Mouse (Mus musculus): ENCODE measurements around the gene Scyl2.
"Not testable (repeated sequence)": the region's sequence is repeated elsewhere in the genome, so short reads cannot be mapped to it uniquely, and the experiment has no call there.

Scyl2 gene

DNA sequence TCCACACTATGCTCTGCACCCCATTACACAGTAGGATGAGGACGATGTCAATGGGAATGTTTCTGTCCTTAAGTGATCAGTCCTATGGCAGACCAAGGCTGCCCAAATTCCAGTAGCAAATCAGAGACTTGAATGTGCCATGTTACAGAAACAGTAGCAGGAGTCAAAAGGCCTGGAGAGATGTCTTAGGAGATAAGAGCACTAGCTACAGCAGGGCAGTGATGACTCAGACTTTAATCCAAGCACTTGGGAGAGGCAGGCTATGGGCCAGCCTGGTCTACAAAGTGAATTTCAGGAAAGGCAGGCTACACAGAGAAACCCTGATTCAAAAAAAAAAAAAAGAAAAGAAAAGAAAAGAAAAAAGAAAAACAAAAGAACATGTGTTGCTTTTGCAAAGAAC is 6.6 kb downstream of the Scyl2 start:
- no peak for DNase-seq (ENCODE audit: low spot score in 2 of 2)

DNA sequence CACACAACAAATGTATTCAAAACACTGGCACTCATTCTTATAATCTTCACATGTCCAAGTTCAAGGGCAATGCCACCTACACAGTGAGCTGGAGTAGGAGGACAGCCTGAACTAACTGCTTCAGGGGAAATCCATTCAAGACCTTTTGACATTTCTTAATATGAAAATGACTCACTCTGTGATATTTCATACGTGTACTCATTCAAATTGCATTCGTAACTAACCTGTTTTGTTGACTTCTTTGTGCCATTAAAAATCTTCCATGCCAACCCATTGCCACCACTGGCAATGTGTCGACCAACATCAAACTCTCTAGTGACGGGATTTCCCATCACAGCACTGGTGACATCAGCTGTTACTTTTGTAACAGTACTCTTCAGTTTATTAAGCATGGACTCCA is 8.0 kb downstream of the Scyl2 start:
- no peak for DNase-seq (ENCODE audit: low spot score in 2 of 2)

DNA sequence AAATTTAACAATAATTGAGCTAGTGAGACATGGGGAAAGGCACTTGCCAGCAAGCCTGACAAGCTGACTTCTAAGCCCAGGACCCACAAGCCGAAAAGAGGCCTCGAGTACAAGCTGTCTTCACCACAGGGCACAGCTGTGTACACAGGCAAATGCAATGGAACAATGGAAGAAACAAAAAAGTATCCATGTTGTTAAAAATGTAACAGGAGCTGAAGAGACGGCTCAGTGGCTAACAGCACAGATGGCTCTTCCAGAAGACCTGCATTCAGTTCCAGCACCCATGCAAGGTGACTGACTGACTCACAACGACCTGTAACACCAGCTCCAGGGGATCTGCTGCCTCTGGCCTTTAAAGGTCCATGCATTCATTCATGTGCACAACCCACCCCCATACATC is 9.5 kb downstream of the Scyl2 start:
- no peak for DNase-seq (ENCODE audit: low spot score in 2 of 2)

DNA sequence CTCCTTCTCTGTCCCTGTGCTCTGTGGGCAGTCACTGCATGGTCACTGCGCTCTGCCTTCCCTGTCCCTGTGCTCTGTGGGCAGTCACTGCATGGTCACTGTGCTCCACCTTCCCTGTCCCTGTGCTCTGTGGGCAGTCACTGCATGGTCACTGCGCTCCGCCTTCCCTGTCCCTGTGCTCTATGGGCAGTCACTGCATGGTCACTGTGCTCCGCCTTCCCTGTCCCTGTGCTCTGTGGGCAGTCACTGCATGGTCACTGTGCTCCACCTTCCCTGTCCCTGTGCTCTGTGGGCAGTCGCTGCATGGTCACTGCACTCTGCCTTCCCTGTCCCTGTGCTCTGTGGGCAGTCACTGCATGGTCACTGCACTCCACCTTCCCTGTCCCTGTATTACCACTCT is 15.7 kb downstream of the Scyl2 start:
- not testable (repeated sequence) for DNase-seq (ENCODE audit: low spot score in 2 of 2)

DNA sequence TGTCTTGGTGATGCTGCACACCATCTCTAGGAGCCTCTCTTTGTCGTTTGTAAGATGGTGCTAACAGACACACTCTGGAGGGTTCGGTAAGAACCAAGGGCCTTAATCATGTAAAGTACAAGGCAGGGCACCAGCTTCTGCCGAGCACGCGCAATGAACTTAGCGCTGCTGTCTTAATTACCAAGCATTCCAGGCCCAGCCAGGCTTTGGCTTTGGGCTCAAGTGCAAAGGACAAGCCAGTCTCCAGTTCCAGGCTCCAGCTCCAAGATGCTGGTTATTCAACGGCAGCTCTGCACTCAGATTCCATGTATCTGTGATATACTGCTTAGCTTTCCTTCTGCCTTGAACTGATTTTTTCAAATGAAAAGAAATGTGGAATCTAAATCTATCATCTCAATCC is 18.5 kb downstream of the Scyl2 start:
- DNase-seq (ENCODE audit: low spot score in 2 of 2), result no peak

DNA sequence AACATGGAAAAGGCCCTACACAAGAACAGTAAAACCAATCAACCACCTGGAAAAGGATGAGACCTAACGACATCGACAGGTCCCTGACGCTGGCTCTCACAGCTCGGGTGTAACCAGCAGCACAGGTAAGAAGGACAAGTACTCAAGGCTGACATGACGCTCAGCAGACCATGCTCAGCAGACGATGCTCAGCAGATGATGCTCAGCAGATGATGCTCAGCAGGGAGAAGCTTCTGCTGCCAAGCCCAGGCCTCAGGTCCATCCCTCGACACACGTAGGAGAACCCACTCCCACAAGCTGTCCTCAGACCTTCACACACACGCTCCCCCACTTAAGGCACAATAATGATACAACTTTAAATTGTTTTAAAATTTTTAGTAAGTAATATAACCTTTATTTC is 20.4 kb downstream of the Scyl2 start:
- DNase-seq (ENCODE audit: low spot score in 2 of 2), result no peak

DNA sequence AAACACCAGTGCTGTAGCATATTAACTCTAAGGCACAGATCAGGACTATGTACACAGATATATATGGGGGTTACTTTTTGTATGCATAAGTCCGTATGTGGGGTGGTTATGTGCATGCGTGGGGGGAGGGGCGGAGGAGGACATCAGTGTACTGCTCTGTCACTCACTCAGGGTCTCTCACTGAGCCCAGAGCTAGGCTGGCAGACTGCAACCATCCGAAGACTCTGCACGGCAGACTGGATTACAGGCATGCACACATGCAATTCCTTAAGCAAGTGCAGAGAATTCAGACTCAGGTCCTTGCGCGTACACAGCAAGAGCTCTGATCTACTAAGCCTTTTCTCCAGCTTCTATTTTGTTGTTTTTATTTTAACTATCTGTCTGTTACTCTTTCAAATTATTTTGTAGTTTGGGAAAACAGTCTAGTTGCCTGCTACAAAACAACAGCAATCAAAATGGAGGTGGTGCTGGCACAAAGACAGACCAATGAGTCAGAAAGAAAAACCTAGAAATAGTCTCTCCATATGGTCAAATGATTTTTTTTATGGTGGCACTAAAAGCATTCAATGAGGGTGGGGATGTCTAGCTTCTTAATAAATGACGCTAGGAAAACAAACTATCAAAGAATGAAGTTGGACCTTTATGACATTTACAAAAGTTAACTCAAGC is 21.0 kb downstream of the Scyl2 start:
- DNase-seq (ENCODE audit: low spot score in 2 of 2), result no peak

DNA sequence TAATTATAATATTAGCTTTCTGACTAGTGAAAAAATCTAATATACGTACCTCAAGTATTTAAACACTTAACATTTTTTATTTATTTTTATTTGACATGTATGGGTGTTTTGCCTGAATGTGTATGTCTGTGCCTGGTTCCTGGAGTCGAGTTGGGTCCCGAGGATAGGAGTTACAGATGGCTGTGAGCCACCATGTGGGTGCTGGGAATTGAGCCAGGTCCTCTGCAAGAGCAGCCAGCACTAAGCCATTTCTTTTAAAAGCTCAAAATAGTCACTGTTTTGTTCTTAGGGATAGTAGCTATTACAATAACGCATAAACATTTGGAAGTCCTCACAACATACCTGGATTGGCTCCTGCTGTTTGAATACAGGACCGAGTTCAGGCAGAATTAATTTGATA is 29.7 kb downstream of the Scyl2 start:
- DNase-seq (ENCODE audit: low spot score in 2 of 2), result no peak

DNA sequence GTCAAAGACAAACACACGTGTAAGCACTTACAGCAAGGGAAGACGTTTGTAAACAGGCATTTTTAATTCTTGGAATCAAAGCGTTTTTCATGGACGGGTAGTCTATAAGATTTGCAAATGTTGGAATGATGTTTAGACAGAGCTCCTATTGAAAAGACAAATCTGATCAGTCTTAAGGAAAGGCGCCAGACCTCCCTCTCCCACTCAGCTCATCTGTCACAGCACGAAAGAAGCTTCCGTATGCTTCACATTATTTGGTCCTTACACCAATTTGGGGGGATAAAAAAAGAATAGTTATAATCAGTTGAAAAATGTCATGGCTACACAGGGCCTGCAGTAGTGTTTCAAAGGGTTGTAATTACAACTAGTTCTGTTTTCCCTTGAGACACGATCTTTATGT is 33.2 kb downstream of the Scyl2 start:
- no peak for DNase-seq (ENCODE audit: low spot score in 2 of 2)

DNA sequence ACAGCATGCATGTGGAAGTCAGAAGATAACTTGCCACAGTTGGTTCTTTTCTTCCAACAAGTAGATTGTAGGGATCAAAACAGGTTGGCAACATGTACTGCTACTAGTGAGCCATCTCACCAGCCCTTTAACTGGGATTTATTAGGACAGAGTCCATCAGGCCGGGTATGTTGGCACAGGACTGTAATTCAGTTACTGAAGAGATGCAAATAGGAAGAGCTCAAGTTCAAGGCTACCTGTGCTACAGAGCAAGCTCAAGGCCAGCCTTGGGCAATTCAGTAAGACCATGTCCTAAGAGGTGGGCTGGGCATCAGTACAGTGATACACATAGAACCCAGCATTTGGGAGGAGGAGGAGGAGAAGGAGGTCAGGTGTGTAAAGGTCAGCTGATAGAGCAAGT is 34.4 kb downstream of the Scyl2 start:
- DNase-seq (ENCODE audit: low spot score in 2 of 2), result no peak

DNA sequence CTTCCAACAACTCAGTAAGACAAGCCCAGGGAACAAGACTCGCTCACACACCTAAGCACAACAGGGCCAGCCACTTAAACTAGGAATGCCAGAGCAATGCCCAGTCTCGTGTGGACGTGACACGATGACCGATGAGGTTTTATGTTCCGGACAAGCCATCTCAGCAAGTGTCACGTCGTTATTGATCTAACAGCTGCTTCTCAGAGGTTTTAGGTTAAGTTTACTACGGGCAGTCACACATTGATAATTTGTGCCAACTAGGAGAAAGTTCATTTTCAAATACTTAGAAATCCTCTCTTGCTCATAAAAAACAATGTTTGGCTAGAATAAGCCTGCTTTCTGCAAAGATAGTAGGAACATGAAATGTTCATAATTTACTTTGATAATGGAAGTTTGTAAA is 39.2 kb downstream of the Scyl2 start:
- DNase-seq (ENCODE audit: low spot score in 2 of 2), result no peak

DNA sequence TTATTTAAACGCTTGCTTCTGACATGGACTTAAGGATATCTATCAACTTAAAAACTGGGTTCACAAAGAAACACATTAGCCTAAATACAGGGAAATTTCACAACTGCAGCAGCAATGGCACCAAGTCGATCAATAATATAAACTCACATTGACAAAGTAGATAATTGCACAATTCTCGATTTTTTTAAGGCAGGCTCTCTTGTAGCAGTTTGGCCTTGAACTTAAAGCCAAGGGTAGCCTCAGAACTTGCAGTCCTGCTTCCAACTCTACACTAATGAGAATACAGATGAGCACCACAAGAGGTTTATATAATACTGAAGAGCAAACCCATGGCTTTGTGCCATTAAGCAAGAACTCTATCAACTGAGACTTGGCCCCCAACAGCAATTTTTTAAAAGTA is 49.1 kb downstream of the Scyl2 start:
- no peak for DNase-seq (ENCODE audit: low spot score in 2 of 2)

DNA sequence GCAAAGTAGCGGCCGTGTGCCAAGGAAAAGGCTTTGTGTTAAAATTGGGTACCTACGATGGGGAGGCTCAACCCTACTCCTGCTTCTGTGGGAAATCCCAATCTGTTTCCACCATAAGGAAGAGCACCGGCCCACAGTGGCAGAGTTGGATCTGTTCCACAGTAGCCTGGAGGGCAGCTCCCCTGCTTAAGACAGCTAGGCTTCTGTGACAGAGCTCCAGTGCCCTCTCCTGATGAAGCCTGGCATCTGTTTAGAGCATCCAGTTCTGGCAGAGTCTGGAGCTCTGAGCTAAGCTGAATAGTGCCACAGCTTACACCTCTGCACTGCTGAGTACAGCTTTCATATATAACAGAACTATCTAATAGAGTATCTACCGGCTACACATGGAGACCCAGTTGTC is 51.1 kb downstream of the Scyl2 start:
- peak in 1 of 2 experiments; percentile 23 for DNase-seq (ENCODE audit: low spot score in 2 of 2)

DNA sequence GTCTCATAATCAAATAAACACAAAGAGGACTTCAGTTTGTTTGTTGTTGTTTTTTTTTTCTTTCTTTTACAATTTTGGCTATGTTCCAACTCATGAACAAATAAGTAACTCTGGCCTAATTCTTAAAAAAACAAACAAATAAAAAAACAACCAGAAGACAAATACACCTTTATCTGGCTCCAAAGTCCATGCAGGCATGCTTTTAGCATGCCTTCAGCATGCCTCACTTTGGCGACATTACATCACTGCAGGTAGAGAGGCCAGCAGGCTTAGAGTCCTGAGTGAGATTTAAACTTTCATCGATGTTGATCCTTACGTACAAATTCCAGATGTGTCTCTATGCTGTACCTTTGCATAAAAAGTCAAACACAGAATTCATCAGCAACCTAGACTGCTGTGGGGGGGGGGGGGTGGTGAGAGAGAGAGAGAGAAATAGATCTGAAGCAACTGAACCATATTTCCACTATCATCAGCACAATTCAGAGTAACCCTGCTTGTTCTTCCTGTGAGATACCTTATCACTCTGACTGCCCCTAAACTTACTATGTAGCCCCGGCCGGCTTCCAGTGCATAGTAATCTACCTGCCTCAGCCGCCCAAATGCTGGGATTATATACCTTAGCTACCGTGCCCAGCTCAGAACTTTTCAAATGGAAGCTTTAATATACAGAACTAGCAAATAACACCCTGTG is 52.2 kb downstream of the Scyl2 start:
- DNase-seq (ENCODE audit: low spot score in 2 of 2), result no peak

DNA sequence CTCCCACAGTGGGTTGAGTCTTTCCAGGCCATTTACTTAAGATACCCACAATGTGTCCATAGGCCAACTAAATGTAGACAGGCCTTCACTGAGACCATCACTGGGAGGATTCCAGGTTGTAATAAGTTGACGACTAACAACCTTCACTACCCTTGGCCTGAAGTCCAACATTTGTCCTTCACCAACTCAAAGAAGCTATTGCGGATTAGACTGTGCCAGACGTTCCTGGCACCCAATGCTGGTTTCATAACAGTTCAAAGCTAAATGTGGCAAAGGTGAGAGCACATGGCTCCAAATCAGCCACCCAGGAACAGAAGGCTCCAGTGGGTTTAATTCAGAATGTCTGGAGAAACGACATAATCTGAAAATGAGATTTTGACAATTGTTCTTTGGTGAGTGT is 53.0 kb downstream of the Scyl2 start:
- no peak for DNase-seq (ENCODE audit: low spot score in 2 of 2)

DNA sequence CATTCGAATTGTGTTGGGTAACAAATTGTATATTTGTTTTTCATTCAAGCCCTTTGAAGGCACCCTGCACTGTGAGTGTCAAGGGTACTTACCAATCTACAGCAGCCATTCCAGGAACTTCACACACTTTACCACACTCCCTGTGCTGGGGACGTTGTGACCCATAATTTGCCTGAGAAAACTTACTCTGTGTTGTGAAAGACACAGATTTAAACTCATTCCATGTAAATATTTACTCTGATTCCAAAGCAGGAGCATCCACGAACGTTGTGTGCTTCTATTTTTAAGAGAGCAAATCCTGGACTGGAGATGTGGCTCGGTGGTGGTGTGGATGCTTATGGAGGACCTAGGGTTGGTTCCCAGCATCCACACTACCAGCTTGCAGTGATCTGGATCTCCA is 54.3 kb downstream of the Scyl2 start:
- no peak for DNase-seq (ENCODE audit: low spot score in 2 of 2)

DNA sequence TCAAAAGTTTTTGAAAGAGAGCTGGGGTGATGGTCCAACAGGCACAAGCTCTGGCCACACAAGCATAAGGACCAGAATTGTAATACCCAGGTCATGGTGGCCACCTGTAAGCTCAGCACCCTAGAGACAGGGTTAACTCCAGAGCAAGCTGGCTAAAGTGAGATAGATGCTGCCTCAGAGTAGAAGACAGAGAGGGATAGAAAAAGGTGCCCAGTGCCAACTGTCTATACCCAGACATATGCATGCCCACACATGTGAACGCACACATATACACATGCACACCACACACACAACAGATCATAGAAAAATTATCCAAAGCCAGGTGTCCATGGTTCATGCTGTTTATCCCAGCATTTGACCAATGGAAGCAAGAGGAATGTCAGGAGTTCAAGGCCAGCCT is 55.5 kb downstream of the Scyl2 start:
- DNase-seq (ENCODE audit: low spot score in 2 of 2), result no peak

DNA sequence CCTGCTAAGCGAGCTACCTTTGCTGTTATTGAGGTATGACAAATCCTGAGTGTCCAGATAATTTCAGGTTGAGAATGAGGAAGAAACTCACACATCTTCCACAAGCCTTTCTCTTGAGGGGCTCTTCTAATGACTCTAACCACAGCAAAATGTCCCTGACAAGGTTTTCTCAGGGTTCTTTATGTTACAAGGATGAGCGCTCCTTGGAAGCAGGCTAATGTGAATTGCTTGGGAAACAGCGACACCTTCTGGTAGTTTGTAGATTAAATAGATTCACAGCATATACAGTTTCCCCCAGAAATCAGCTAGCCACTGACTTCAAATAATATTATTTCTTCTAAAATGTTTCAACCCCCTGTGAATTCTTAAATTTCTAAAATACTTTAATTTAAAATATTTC is 56.0 kb downstream of the Scyl2 start:
- peak in 1 of 2 experiments; percentile 69 for DNase-seq (ENCODE audit: low spot score in 2 of 2)

DNA sequence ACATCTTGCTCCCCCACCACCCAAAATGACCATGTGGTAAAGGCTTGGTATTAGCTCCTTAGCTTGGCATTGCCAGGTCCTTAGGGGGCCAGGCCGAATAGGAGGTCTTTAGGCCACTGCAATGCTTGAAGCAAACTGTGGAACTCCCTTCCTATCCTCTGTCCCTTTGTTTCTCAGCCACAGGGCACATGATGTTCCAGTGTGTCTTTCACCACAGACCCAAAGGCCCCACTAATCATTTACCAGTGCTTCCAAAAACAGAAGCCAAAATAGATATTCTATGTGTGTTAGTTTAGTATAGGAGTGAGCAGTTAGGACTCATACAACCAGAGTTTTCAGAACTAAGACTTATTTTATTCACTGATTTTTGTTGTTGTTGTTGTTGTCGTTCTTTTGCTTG is 59.4 kb downstream of the Scyl2 start:
- no peak for DNase-seq (ENCODE audit: low spot score in 2 of 2)

DNA sequence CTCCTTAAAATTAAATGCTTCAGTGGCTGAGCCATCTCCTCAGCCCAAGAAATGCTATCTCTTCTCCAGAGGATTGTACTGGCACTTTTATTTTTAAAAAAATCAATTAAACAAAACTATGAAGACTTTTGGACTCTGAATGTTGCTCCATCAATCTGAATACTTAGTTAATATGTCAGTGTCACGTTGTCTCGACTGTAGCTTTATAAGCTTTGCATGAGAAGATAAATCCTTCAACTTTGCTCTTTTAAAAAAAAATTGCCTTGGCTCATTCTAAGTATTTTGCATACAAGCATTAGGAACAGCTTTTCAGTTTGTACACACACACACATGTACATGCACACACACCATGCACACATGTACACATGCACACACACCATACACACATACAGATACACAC is 61.9 kb downstream of the Scyl2 start:
- DNase-seq (ENCODE audit: low spot score in 2 of 2), result no peak

DNA sequence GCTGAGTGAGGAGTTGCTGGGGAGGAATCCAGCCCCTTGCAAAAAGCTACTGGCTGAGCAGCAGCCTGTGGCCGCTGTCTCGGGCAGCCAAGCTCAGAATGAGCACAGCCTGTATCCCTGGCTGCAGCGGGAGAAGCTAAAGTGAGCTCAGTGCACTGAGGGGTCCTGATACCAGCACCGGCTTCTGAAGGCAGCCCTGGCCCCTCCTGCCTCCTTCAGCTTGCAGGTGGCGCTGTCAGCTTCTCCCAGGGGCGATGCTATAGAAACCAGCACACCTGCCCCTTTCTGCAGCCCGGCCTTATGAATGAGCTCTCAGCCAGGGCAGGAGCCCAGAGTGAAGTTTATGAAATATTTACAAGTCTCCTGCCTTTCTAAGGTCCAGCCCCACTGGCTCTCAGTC is 65.0 kb downstream of the Scyl2 start, which contains the start of gene Slc17a8:
Gene Slc17a8, minus strand, starts transcription at position 125 of the 400 bp plus-strand sequence.
- DNase-seq (ENCODE audit: low spot score in 2 of 2), result no peak

DNA sequence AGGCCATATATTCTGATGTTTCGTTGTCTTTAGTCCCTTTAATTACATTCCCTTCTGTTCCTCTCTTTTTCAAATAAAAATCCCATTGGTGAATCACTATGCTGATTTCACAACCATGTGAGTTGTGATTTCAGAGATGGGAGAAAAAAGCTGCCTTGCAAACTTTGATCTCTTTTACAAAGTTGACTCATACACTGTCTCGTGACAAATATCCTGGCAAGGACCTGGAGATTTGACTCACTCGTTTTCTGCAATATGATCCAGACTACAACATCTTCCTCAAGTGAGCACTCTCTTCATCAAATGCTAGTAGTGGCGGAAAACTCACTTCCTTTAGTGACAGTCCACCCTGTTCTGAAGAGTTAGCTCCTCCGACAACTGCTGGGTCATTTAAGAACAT is 86.8 kb downstream of the Scyl2 start:
- DNase-seq (ENCODE audit: low spot score in 2 of 2), result no peak

DNA sequence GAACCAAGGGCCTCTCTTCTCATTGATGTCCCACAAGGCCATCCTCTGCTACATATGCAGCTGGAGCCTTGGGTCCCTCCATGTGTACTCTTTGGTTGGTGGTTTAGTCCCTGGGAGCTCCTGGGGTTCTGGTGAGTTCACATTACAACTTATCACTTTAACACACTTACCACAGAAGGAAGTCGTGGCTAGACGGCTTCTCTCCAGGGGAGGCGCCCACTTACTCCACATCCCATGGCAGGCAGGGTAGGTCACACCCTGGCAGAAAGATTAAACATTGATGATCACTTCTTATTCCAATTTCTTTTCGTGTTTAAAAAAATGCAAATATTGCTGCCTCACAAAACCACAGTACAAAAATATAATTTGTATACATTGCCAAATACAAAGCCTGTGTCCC is 88.8 kb downstream of the Scyl2 start:
- DNase-seq (ENCODE audit: low spot score in 2 of 2), result no peak

DNA sequence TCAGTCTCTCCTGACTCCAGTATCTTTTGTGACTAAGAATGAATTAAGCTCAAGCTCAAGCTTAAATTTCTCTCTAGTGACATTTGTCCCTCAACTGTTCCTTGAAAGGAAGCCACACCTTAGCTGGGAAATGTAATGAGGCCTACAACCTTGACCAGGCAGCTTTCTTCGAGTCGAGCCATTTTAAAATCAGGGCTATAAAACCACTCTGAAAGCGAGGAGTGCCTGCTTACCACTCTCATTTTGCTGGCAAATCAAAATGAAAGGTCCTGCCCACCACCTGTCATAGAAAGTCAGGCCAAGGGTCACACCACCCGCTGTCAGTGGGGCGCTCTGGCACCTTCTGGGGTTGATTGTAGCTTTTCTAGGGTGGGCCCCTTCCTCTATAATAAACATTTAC is 90.2 kb downstream of the Scyl2 start:
- DNase-seq (ENCODE audit: low spot score in 2 of 2), result no peak
